Mouse (Mus musculus) cerebellum, adult 2 months (tissue): ENCODE measurements around the gene Ankk1.

Experiments
- CTCF ChIP-seq: fragments of 200-500 bp; IDR thresholded peaks from 2 replicates; pipeline ENCODE4 v1.5.1; 2011; ENCODE audit warnings: low read depth, mild to moderate bottlenecking, control low read depth, low read length, moderate library complexity, borderline replicate concordance; ENCODE audit not compliant: insufficient read depth
- POLR2A ChIP-seq: fragments of 200-500 bp; IDR thresholded peaks from 2 replicates; pipeline ENCODE4 v1.6.1; 2011; ENCODE audit warnings: low read length, control low read depth, borderline replicate concordance; ENCODE audit not compliant: insufficient read depth

- TF ChIP-seq CTCF: no peak
- no peak for TF ChIP-seq POLR2A
Measured at GRCm38 (mm10) chr9:49365763-49366162, 61.1 kb downstream of the Ankk1 start.
